Mouse (Mus musculus) kidney, postnatal 0 days (tissue): ENCODE measurements around the gene Dnajb4. TPM values are rescaled to one million over a fixed set of nuclear protein-coding genes. Genes with fewer than 3 reads are reported as not detected.
"Not testable (repeated sequence)": the region's sequence is repeated elsewhere in the genome, so short reads cannot be mapped to it uniquely, and the experiment has no call there.

Experiments
- ATAC-seq: fragments of 200-750 bp; cut with Nextera tagmentation; replicated peaks from 2 replicates; pipeline ENCODE4 v1.8.0; 2017; ENCODE audit warnings: low read depth, moderate number of reproducible peaks, moderate TSS enrichment, moderate library complexity; ENCODE audit not compliant: low FRiP score
- DNase-seq: peaks from one replicate; pipeline ENCODE4 v3.0.0-alpha.2; 2016; ENCODE audit warnings: low spot score
- H3K27ac ChIP-seq: fragments of 300-500 bp; sonication (generic); 2 replicates; pipeline ENCODE4 v1.5.1; 2014; ENCODE audit warnings: mild to moderate bottlenecking
- H3K27me3 ChIP-seq: fragments of 300-500 bp; sonication (generic); 2 replicates; pipeline ENCODE4 v1.6.1; 2014; ENCODE audit warnings: low read length, mixed read lengths; ENCODE audit not compliant: insufficient read depth
- H3K36me3 ChIP-seq: fragments of 300-500 bp; sonication (generic); 2 replicates; pipeline ENCODE4 v1.6.1; 2014; ENCODE audit warnings: low read length, mixed read lengths; ENCODE audit not compliant: insufficient read depth
- H3K4me1 ChIP-seq: fragments of 300-500 bp; sonication (generic); replicated peaks from 2 replicates; pipeline ENCODE4 v1.6.1; 2014; ENCODE audit warnings: antibody characterized with exemption, low read length, mixed read lengths; ENCODE audit not compliant: insufficient read depth
- H3K4me2 ChIP-seq: fragments of 300-500 bp; sonication (generic); 2 replicates; pipeline ENCODE4 v1.6.1; 2014; ENCODE audit warnings: mild to moderate bottlenecking, low read length, moderate library complexity, mixed read lengths
- H3K4me3 ChIP-seq: fragments of 300-500 bp; sonication (generic); replicated peaks from 2 replicates; pipeline ENCODE4 v1.5.1; 2014; ENCODE audit warnings: low read depth, low read length
- H3K9ac ChIP-seq: fragments of 300-500 bp; sonication (generic); 2 replicates; pipeline ENCODE4 v1.6.1; 2014; ENCODE audit warnings: low read depth, low read length
- H3K9me3 ChIP-seq: fragments of 300-500 bp; sonication (generic); replicated peaks from 2 replicates; pipeline ENCODE4 v1.6.1; 2016; ENCODE audit warnings: low read length, inconsistent platforms, mixed read lengths
- CTCF ChIP-seq: IDR thresholded peaks from 2 replicates; pipeline ENCODE4 v1.5.1; 2016; ENCODE audit warnings: antibody characterized with exemption, low read depth, mild to moderate bottlenecking, moderate library complexity
- WGBS: fragments of 180-500 bp; shearing (Covaris S2); extraction: QIAGEN DNeasy Blood & Tissue Kit; methylation state at CpG from one replicate; pipeline ENCODE4 v1.1.7; 2014; 5-methylcytosine and 5-hydroxymethylcytosine counted together
- polyA plus RNA-seq: library from polyadenylated mRNA; unstranded; fragments of >200 nt; fragmentation: Nextera tagmentation; extraction: Ambion mirVana; gene quantifications from 2 replicates; pipeline ENCODE4 v1.2.1, GENCODE M21; 2015

Gene Dnajb4
- polyA plus RNA-seq, 1 experiment from 2014 or later: 32.5 TPM

- H3K27ac ChIP-seq: no peak overlapping the region
- DNase-seq (no peak), ATAC-seq (no peak)
- no peak for TF ChIP-seq CTCF
- H3K9me3 ChIP-seq: no peaks in the 10 kb centered on the region
- no peak overlapping the region for H3K4me2 ChIP-seq
- H3K4me1 ChIP-seq: no peaks in the 10 kb centered on the region
- H3K36me3 ChIP-seq: no peaks in the 10 kb centered on the region
- 64% methylated on average over 9 of the region's 9 CpGs for WGBS
- H3K4me3 ChIP-seq: no peak overlapping the region
- H3K9ac ChIP-seq: no peak overlapping the region
- no peaks in the 10 kb centered on the region for H3K27me3 ChIP-seq
Observed at GRCm38 (mm10) chr3:152133621-152134020, 76.5 kb downstream of the Dnajb4 start.

GRCm38 (mm10) chr3:152130963-152131362 lies 79.1 kb downstream of the Dnajb4 start:
- Histone ChIP-seq H3K27ac (no peak overlapping the region), H3K36me3 (no peaks in the 10 kb centered on the region), H3K4me1 (no peaks in the 10 kb centered on the region), H3K9ac (no peak overlapping the region), H3K27me3 (no peaks in the 10 kb centered on the region), H3K4me2 (no peak overlapping the region), H3K4me3 (no peak overlapping the region), H3K9me3 (no peaks in the 10 kb centered on the region)
- TF ChIP-seq CTCF: no peak
- WGBS: 75% methylated on average over 4 of the region's 4 CpGs
- DNase-seq: no peak
- ATAC-seq: no peak; the same call in 1 of the 2 replicates

- H3K27ac ChIP-seq, ATAC-seq, H3K27me3 ChIP-seq, H3K4me1 ChIP-seq, H3K4me2 ChIP-seq, H3K9me3 ChIP-seq, DNase-seq, H3K9ac ChIP-seq, H3K36me3 ChIP-seq, H3K4me3 ChIP-seq: not testable (repeated sequence)
- 94% methylated on average over 4 of the region's 4 CpGs for WGBS
Observed at GRCm38 (mm10) chr3:152129426-152129825, 80.7 kb downstream of the Dnajb4 start.

- H3K9ac ChIP-seq: no peak overlapping the region
- TF ChIP-seq CTCF: no peak
- no peak overlapping the region for H3K4me3 ChIP-seq
- H3K27me3 ChIP-seq: no peaks in the 10 kb centered on the region
- H3K27ac ChIP-seq: no peak overlapping the region
- 82% methylated on average over 7 of the region's 7 CpGs for WGBS
- ATAC-seq (no peak), DNase-seq (no peak)
- no peaks in the 10 kb centered on the region for H3K9me3 ChIP-seq
- H3K4me2 ChIP-seq: no peak overlapping the region
- no peaks in the 10 kb centered on the region for H3K36me3 ChIP-seq
- no peaks in the 10 kb centered on the region for H3K4me1 ChIP-seq
Observed at GRCm38 (mm10) chr3:152128631-152129030, 81.5 kb downstream of the Dnajb4 start.

Other genes starting within 250 kb of the Dnajb4 start
- gene Gipc2, start 44.1 kb downstream of the Dnajb4 start, polyA plus RNA-seq: 74.1 and 84.5 TPM in 2 replicates
- 178 and 189 TPM in 2 replicates for gene Fubp1, start 120 bp upstream of the Dnajb4 start, polyA plus RNA-seq
- gene Nexn, start 56.0 kb upstream of the Dnajb4 start, polyA plus RNA-seq: 15.8 and 18.1 TPM in 2 replicates
- gene Miga1, start 130.1 kb upstream of the Dnajb4 start, polyA plus RNA-seq: 14.4 and 14.6 TPM in 2 replicates
- gene Usp33, start 136.2 kb upstream of the Dnajb4 start, polyA plus RNA-seq: 30.5 and 30.7 TPM in 2 replicates
- gene Zzz3, start 185.2 kb upstream of the Dnajb4 start, polyA plus RNA-seq: 44.4 and 46.3 TPM in 2 replicates